Mouse (Mus musculus): ENCODE results near the gene Kif5a.
"Not testable (repeated sequence)": the region's sequence is repeated elsewhere in the genome, so short reads cannot be mapped to it uniquely, and the experiment has no call there.

The Kif5a gene

DNA sequence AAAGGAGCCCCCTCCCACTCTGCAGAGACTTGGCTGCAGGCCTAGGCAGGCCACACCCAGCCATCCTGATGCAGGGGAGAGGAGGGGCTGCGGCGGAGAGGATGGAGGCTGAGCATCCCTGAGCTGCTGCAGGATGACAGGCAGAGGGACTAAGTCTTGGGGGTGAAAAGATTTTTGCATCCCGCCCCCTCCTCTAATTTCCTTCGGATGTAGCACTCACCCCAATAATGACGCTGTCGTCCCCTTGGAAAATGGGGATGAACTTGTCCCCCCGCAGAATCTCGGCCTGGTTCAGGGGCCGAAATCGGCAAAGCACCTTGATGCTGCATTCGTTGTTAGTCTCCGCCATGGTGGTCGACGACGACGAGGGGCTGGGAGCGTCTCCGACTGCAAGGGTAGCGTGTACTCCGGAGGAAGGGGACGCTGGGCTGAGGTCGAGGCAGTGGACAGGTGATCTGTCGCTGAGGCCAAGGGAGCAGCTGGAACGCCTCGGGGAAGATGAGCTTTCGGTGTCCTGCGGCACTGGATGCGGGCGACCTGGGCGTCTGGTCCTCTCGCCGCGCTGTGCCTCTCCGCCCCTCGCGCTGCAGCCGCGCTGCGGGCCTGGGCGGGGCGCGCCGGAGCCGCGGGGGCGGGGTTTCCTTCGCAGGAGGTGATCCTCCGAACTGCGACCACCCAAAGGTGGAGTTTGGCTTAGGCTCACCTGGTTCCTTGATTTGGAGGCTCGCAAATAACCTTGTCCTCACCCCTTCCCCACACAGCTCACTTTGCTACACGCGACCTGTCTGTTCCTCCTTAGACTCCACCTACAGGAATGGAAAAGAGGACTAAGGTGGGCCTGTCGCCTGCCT is at the start of gene Kif5a:
Gene Kif5a, minus strand, starts transcription at position 801 of the 851 bp plus-strand sequence.
- peak; percentile 65 for DNase-seq (ENCODE audit: low spot score)

DNA sequence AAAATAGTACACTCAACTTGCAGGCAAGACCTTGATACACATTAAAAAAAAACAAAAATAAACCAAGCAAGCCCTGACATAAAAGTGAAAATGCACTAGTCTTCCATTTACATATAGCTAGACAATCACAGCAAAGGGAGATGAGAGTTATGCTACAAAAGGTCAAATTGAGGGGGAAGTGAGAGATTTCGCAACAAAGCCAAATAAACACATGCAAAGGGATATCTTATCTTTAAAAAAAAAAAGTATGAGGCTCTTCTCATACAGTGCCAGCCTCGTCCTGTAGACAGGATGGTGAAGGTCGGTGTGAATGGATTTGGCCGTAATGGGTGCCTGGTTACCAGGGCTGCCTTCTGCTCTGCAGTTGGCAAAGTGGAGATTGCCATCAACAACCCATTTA is 49.7 kb upstream of the Kif5a start:
- no peak for DNase-seq (ENCODE audit: low spot score)

DNA sequence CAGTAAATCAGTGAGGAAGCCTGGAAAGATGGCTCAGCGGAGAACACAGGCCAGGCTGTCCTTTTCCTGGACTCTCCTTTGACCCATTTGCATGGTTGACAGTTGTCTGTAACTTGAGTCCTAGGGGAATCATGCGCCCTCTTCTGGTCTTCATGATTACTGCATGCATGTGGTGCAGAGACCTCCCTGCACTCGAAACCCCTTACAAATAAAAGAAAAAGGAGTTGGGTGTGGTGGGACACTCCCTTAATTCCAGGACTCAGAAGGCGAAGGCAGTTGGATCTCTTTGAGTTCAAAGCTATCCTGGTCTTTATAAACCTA is 49.2 kb upstream of the Kif5a start:
- peak; percentile 97 for DNase-seq (ENCODE audit: low spot score)

DNA sequence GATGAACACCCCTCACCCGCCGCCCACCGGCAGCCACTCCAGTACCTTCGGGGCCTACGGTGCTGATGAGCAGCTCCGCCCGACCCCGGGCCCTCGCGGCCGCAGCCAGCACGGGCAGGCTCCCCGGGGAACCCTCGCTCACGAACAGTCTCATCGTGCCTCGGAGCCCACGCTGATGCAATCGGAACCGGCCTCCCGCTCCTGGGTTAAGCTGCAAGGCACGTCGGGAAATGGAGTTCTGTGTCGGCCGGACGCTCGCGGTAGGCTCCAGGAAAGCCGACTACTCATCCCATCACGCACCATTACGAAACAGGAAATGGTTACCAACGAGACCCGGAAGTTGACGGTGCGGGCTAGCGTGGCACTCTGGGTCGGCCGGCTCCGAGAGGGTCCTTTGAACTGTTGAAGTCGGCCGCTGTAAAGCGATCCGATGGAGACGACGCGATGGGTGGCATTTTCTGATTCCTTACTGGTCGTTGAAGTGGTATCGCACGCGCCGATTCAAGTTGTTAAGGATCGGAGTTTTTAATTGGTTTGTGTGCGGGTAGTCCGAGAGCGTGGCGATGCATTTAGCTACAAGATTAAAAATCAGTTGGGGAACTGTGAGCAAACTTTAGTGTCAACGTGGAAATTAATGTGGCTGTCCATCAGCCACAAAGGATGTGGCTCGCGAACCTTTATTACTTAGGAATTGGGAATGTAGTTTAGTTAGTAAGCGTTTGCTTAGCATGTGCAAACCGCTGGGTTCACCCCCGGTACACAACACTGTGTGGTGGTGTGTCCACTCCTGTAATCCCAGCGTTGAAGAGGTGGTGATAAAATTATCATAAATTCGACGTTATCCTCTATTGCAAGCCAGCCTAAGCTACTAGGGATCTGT is 48.6 kb upstream of the Kif5a start, which contains the start of gene Mars:
Gene Mars, minus strand, starts transcription at position 311 of the 880 bp plus-strand sequence.
- DNase-seq (ENCODE audit: low spot score) = peak; percentile 98

DNA sequence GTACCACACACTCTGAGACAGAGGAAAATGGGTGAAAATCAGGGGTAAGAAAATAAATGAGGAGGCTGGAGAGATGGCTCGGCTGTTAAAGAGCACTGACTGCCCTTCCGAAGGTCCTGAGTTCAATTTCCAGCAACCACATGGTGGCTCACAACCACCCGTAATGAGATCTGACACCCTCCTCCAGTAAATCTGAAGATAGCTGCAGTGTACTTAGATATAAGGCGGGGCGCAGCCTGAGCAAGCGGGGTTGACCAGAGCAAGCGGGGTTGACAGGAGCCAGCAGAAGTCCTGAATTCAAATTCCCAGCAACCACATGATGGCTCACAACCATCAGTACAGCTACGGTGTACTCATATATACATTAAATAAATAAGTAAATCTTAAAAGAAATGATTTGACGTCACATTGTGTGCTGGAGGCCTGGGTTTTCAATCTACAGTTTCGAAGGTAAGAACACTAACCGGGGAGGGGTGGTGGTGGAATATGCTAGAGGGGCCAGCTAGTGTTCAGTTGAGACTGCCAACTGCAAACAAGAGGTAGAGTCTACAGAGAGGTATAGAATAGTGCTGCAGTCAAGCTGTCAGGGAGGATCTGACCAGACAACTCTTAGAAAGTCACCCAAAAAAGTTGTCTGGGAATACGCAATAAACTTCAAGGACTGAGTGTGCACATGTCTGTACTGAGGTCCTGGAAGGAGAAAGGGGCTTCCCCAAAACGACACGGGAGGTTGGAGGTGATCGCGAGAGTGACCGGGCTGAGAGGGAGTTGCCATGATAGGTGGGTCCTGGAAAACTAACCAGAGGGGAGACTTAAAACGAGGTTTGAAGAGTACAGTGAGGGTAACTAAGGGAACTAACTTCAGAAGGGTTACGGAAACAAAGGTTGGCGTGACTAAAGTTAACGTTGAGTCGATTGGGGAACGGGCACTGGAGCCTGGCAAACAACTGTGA is 47.7 kb upstream of the Kif5a start:
- peak; percentile 78 for DNase-seq (ENCODE audit: low spot score)

DNA sequence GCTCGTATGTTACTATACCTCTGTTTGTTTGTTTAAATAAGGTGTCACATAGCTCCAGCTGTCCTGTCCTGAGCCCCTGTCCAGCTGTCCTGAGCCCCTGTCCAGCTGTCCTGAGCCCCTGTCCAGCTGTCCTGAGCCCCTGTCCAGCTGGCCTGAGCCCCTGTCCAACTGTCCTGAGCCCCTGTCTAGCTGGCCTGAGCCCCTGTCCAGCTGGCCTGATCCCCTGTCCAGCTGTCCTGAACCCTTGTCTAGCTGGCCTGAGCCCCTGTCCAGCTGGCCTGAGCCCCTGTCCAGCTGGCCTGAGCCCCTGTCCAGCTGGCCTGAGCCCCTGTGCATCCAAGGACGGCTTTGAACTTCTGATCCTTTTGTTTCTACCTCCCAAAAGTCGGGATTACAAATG is 46.0 kb upstream of the Kif5a start:
- DNase-seq (ENCODE audit: low spot score) = not testable (repeated sequence)

DNA sequence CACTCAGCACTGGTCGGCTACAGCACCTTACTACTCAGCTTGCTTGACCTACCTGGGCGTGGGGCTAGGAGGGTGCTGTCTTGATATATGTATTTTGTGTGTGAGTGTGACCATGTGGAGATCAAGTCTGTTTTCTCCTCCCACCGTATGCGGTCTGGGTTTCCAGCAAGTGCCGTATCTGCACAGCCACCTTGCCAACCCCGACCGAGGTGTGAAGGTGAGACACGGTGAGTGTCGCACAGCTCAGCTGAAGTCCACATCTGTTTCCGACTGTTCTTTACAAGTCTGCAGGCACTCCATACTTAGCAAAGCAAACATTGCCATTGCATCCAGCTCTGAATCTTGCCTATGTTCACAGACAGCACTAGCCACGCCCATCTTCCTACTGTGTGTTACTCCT is 40.0 kb upstream of the Kif5a start:
- no peak for DNase-seq (ENCODE audit: low spot score)

DNA sequence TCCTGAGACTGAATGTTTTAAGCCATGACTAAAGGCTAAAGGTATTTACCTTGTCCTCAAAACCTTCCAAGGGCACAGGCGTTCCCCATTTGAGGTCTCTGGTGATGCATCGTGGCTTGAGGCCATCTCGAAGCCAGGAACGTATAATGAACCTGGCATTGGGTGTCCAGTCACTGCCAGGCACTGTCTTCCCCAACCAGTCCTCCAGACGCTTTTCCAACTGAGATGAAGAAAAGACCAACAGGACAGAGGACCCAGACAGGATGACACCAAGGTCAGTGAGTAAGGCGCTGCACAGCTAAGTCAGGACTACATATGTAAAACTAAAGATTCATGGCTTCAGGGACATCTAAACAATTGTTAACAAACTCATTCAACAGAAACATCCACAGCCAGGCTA is 37.2 kb upstream of the Kif5a start:
- DNase-seq (ENCODE audit: low spot score) = no peak

DNA sequence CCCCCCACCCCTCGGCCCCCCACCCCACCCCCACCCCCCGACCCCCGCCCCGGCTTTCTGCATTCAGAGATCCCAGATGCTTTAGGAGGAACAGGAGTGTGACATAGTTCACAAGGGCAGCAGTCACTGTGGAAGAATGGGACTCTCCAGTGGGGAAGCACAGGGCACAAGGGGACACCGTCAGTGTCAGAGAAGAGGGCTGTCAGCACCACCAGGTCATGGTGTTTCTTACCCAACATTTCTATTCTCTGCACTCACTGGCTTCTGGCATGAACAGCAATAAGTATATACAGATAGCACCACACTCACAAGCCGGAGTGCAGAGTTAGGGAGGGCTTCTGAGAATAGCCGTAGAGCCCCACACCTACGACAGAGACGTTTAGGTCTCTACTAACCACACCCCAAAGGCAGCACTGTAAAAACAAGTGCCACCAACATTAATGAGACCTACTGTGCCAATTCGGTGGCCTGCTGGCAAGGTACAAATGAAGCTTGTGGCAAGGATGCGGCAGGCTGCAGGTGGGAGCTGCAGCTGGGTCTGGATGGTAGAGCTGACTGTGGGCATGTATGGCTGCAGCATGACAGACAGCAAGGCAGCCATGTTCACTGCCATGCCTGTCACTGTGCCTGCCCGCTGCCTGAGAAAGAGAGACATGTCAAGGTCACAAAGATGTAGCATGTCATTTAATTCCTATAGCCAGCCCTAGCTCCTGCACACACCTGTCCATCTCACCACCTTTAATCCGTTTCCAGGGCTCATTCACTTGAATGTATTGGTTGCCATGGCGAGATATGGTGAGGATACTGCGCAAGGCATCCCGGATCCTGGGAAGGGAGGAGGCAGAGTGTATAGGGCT is 34.1 kb upstream of the Kif5a start:
- no peak for DNase-seq (ENCODE audit: low spot score)

DNA sequence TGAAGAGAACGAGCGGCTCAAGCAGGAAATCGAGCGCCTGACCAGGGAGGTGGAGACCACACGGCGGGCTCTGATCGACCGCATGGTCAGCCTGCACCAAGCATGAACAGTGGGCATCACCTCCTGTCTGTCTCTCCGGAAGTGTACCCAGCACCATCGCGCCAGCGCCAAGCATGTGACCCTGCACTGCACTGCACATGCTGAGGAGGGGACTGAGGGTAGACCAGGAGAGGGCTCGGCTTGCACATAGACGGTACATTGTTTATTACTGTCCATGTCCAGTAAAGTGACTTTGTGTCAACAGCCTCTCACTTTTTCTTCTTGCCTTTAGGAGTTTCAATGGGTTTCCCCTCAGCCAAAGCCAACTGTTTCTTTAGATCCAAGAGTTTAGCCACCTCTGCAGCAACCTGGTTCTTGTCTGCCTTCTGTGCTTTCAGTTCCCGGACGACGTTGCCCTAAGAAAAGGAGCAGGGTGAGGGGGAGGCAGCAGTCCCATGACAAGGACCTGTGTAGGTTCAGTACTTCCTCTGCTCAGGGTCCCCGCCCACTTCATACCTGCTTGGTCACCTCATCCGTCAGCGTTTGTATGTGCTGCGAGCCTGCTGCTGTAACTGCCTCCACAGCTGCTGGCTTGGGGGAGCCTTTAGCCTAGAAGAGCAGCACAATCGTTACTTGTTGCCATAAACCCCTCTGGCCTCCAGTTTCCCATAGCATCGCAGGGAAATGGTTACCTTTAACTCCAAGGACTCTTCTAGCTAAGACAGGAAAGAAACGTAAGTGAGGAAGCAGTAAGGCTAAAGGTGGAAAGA is 33.0 kb upstream of the Kif5a start:
- DNase-seq (ENCODE audit: low spot score) = no peak

DNA sequence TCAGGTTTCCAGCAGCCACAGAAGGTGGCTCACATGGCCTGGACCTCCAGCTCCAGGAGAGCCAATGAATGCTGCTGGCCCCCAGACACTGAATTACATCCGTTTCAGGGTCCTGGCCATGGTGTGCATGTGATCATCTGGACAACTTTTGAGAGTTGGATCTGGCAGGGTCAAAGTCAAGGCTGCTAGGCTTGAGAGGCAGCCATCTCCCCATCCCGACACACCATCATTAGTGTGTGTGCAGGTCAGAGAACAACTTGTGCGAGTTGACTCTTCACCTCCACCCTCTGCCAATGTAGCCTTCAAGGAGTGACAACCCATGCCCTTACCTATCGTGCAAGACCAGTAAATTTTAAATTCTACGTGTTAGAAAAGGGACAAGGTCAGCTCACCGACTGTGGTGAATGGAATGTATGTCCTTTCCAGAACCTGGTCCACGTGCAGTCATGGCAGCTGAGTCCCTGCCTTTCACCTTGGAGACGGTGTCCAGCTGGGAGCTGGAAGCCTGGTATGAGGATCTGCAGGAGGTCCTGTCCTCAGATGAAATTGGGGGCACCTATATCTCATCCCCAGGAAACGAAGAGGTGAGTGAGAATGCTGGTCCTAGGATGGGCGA is 31.9 kb upstream of the Kif5a start:
- DNase-seq (ENCODE audit: low spot score) = no peak

DNA sequence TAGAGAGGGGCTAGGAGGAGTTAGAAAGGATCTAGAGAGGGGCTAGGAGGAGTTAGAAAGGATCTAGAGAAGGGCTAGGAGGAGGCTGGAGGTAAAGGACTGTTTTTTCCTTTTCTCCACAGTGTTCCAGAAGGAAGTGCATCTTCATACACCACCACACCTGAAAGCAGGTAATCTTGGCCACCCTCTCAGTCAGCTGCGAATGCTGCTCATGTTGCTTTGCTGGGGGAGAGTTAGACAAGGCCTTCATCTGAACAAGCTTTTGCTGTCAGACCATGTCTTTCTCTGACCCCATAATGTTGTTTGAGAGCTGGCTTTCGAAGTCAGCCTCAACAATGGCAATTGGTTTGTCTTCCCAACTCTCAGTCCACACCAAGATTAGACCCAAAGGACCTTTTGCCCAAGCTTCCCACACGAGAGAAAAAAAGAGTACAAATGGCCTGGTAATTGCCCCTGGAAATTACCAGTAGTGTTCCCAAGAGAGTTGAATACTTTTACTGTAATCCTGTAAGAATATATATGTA is 30.5 kb upstream of the Kif5a start:
- DNase-seq (ENCODE audit: low spot score) = no peak

DNA sequence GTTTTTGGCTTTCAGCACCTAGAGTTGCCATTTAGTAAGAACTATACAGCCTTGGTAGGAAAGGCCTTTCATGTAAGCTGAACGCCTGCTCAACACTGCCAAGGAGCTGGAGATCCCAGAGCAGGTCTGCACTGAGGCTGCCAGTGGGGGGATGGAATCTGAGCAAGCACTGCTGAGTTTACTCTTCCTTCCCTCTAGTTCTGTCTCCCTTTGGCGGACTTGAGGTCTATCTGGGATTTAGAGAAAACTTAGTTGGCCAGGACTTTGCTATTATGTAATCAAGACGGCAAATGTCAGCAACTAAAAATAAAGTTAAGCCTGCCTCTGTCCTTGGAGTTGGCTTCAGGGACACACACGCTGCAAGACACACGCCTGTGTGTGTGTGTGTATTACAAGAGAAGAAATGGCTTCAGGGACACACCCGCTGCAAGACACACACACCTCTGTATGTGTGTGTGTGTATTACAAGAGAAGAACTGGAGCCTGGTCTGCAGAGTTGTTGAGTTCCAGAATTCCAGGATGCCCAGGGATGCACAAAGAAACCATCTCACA is 29.9 kb upstream of the Kif5a start:
- no peak for DNase-seq (ENCODE audit: low spot score)

DNA sequence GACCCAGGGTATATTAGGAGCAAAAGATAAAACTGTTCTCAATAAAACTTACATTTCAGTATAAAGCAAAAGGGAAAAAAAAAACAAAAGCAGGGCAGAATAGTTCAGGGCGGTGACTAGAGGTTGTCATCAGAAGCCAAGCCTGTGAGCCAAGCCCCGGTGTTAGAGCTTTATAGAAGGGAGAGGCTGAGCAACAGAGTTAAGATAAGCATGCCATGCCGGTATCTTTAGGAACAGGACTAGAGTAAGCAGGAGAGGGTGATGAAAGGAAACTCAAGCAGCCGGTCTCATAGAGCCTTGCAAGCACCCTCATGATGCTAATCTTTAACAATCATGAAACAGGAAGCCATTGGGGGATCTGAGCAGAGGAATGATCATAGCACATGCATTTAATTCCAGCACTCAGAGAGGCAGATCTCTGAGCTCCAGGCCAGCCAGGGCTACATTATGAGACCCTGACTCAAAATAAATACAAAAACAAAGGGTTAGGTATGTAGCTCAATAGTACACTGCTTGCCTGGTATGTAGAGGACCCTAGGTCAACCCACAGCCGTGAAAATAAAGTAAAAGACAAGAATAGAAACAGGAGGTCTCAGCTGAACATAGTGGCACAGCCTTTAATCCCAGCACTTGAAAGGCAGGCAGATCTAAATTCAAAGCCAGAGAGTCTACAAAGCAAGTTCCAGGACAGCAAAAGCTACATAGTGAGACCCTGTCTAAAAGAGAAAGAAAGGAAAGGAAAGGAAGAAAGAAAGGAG is 28.9 kb upstream of the Kif5a start:
- no peak for DNase-seq (ENCODE audit: low spot score)

DNA sequence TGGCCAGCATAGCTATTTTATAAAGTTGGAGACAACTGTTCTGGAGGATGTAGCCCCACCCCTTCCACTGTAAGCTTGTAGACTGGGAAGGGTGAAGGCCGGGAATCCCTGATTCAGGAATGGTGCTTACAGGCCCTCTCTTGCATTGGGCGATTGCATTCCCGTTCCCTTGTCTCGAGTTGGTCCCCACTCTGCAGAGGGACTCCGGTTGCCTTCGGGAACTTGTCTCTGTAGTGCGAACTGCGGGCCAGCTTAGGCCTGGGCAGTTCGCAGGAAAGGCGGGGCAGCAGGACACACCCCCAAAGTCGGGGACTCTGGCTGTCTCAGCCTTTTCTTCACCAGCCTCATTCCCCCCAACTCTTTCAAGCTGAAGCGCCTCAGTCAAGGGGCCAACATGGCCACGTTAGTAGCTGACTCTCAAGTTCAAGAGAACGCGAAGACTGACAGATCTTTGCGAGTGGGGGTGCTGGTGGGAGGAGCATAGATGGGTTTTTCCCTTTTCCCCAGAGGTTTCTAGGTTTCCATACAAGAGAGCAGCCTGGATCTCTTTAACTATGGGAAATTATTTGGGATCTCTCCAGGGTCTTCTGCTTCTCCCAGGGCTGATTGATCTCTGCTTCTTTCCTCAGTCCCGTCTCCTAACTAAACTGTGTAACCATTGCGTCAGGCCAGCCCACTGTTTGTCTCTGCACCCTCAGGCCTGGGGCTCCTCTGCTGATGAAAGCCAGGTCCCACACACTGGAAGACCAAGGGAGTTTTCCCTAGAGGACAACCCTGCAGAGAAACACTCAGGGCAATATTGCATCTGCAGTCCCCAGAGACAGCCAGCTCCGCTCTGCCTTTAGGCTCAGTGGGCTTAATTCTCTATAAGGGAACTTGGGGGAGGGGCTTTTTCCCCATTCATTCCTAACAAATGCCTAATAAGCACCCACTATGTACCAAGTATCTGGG is 28.1 kb upstream of the Kif5a start:
- DNase-seq (ENCODE audit: low spot score) = peak; percentile 76

DNA sequence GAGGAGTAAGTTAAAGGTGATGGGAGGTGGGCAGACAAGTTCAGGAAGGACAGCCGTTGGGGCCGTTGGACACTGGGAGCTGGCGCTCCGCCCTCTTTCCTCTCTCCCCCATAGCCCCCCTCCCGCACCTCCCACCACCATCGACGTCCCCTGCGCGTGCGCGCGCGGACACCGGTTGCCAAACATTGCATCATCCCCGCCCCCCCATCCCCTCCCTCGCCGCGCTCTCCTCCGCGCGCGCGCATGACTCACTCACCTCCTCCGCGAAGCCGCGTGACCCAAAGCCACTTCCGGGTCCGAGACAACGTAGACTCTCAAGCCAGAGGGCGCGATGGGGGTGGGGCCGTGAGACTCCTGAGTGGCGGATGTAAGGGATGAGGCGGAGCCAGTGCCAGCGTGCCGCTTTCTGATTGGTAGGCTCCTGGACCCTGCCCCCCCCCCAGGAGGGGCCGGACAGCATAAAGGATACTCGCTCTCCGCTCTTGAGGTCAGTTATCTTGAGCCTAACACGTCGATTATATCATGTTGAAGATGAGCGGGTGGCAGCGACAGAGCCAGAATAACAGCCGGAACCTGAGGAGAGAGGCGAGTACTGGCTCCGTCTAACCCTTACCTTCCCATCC is 27.3 kb upstream of the Kif5a start:
- DNase-seq (ENCODE audit: low spot score) = peak; percentile 100

Measured in embryo, embryonic 10.5 days (tissue).